Mouse (Mus musculus): ENCODE results near the gene Fos. TPM values are rescaled to one million over a fixed set of nuclear protein-coding genes. Genes with fewer than 3 reads are reported as not detected.
A peak's percentile ranks its signal among the peaks of the same experiment; 100 is the strongest.

Gene Fos
- total RNA-seq, 2 experiments from 2014 or later: 21.9 to 74.3 TPM

GRCm38 (mm10) chr12:85484655-85485054 lies 11.0 kb downstream of the Fos start:
- no peak for DNase-seq (ENCODE audit: low spot score in 2 of 2)
- intact Hi-C loops (cut with DNase I): no loop called here

GRCm38 (mm10) chr12:85485890-85486765 lies 12.4 kb downstream of the Fos start:
- intact Hi-C loops (cut with DNase I): loop anchor here (1.0 kb wide), 2 partner anchors 14 to 31 kb away; no protein-coding TSS in a partner anchor
- peak; percentile 94 to 98 for DNase-seq (ENCODE audit: low spot score in 2 of 2)

- intact Hi-C loops (cut with DNase I): loop anchor here (1.0 kb wide), 3 partner anchors 14 to 140 kb away; no protein-coding TSS in a partner anchor
- DNase-seq (ENCODE audit: low spot score in 2 of 2): no peak
These were observed 13.0 kb downstream of the Fos start for GRCm38 (mm10) chr12:85486766-85487069.

GRCm38 (mm10) chr12:85487545-85488141 lies 14.0 kb downstream of the Fos start:
- intact Hi-C loops (cut with DNase I): loop anchor here (1.0 kb wide), 1 partner anchor 141 kb away; no protein-coding TSS in a partner anchor

GRCm38 (mm10) chr12:85489232-85489886 lies 15.7 kb downstream of the Fos start:
- DNase-seq (ENCODE audit: low spot score in 2 of 2): no peak
- intact Hi-C loops (cut with DNase I): no loop called here

More at GRCm38 (mm10) chr12:85487545-85488141, 14.0 kb downstream of the Fos start:
- peak; percentile 76 to 82 for DNase-seq (ENCODE audit: low spot score in 2 of 2)

- no peak for DNase-seq (ENCODE audit: low spot score in 2 of 2)
- intact Hi-C loops (cut with DNase I): no loop called here
These were observed 16.6 kb downstream of the Fos start for GRCm38 (mm10) chr12:85490096-85490820.

- intact Hi-C loops (cut with DNase I): no loop called here
- DNase-seq (ENCODE audit: low spot score in 2 of 2): no peak
These were observed 17.3 kb downstream of the Fos start for GRCm38 (mm10) chr12:85490991-85491390.

GRCm38 (mm10) chr12:85492084-85492645 lies 18.5 kb downstream of the Fos start:
- intact Hi-C loops (cut with DNase I): loop anchor here (1.0 kb wide), 1 partner anchor 146 kb away; no protein-coding TSS in a partner anchor
- DNase-seq (ENCODE audit: low spot score in 2 of 2): peak in 1 of 2 experiments; percentile 59

- intact Hi-C loops (cut with DNase I): loop anchor here (2.0 to 5.0 kb wide), 2 partner anchors 168 to 231 kb away; no protein-coding TSS in a partner anchor
- no peak for DNase-seq (ENCODE audit: low spot score in 2 of 2)
These were observed 22.6 kb downstream of the Fos start for GRCm38 (mm10) chr12:85496336-85496735.

- intact Hi-C loops (cut with DNase I): loop anchor here (2.0 to 5.0 kb wide), 2 partner anchors 168 to 231 kb away; no protein-coding TSS in a partner anchor
- DNase-seq (ENCODE audit: low spot score in 2 of 2): peak in 1 of 2 experiments; percentile 62
These were observed 23.1 kb downstream of the Fos start for GRCm38 (mm10) chr12:85496755-85497154.

- intact Hi-C loops (cut with DNase I): loop anchor here (2.0 to 5.0 kb wide), 2 partner anchors 167 to 230 kb away; no protein-coding TSS in a partner anchor
- DNase-seq (ENCODE audit: low spot score in 2 of 2): no peak
These were observed 23.8 kb downstream of the Fos start for GRCm38 (mm10) chr12:85497310-85498135.

GRCm38 (mm10) chr12:85499001-85499400 lies 25.3 kb downstream of the Fos start:
- intact Hi-C loops (cut with DNase I): loop anchor here (5.0 kb wide), 1 partner anchor 228 kb away; no protein-coding TSS in a partner anchor

GRCm38 (mm10) chr12:85502682-85503081 lies 29.0 kb downstream of the Fos start:
- intact Hi-C loops (cut with DNase I): loop anchor here (10.0 kb wide), 1 partner anchor 312 kb away; no protein-coding TSS in a partner anchor

More at GRCm38 (mm10) chr12:85499001-85499400, 25.3 kb downstream of the Fos start:
- no peak for DNase-seq (ENCODE audit: low spot score in 2 of 2)

GRCm38 (mm10) chr12:85508235-85508634 lies 34.5 kb downstream of the Fos start:
- no peak for DNase-seq (ENCODE audit: low spot score in 2 of 2)
- intact Hi-C loops (cut with DNase I): loop anchor here (10.0 kb wide), 1 partner anchor 307 kb away; no protein-coding TSS in a partner anchor

More at GRCm38 (mm10) chr12:85502682-85503081, 29.0 kb downstream of the Fos start:
- no peak for DNase-seq (ENCODE audit: low spot score in 2 of 2)

- intact Hi-C loops (cut with DNase I): no loop called here
- DNase-seq (ENCODE audit: low spot score in 2 of 2): no peak
These were observed 36.3 kb downstream of the Fos start for GRCm38 (mm10) chr12:85510013-85510412.

GRCm38 (mm10) chr12:85513789-85514447 lies 40.2 kb downstream of the Fos start:
- intact Hi-C loops (cut with DNase I): no loop called here
- no peak for DNase-seq (ENCODE audit: low spot score in 2 of 2)

GRCm38 (mm10) chr12:85514958-85515357 lies 41.3 kb downstream of the Fos start:
- no peak for DNase-seq (ENCODE audit: low spot score in 2 of 2)
- intact Hi-C loops (cut with DNase I): loop anchor here (5.0 kb wide), 1 partner anchor 82 kb away; the partner anchor contains the start of gene Jdp2

Data from left cerebral cortex, postnatal 36 days (tissue).